Mouse (Mus musculus) kidney, adult 2 months (tissue): ENCODE measurements at regions not wholly inside any gene's neighbourhood (a gene's known extent, or its start where the extent isn't known, plus 50 kb on each side); places are given as distances from the start of the nearest gene placed in this dataset.

ENCODE experiments used
- CTCF ChIP-seq: fragments of 200-500 bp; conservative IDR thresholded peaks from 2 replicates; pipeline ENCODE4 v1.5.1; 2011; ENCODE audit warnings: low read depth, mild to moderate bottlenecking, control low read depth, low read length, moderate library complexity, mixed read lengths; ENCODE audit not compliant: insufficient read depth, insufficient read length
- POLR2A ChIP-seq: fragments of 200-500 bp; IDR thresholded peaks from one replicate; pipeline ENCODE4 v1.6.1; 2011; ENCODE audit warnings: low read depth, low read length, control low read depth

GRCm38 (mm10) chr3:38102985-38103384, 378.7 kb upstream of the Gm5148 start:
- TF ChIP-seq CTCF (no peak), POLR2A (no peak)
